Mouse (Mus musculus) lung, postnatal 4 days (tissue): ENCODE results near the gene Slitrk1.

Experiments used
- DNase-seq, 2 experiments: peaks; one replicate each; pipeline ENCODE4 v3.0.0; 2021

Gene Slitrk1

DNA sequence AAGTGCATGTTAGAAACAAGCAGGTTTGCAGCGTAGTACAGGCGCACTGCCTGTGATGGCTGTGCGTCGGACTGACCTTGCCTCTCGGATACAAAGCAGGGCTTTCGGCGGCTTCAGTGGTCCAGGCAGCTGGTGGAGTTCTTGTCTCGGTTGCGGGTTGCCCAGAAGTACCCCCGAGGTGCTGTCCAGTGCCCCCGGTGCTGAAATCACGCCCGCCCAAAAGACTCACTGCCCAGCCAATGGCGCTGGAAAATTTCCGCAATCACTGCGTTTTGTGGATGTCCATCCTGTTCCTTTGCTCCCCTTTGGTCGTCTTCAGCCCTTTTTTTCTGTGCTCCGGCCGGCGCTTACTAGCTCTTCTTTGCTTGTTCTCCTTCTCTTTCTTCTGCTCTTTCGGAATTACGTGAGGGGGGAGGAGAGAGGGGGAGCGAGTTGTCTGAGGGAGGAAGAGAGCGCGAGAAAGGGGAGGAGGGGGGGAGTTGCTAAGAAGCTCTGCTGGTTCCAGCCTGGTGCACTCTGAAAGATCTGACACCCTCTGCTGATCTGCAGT, at the start of gene Slitrk1:
TSS of gene Slitrk1 (minus strand) at position 445 of the 550 bp plus-strand sequence.
- peak; percentile 41 to 45 for DNase-seq

DNA sequence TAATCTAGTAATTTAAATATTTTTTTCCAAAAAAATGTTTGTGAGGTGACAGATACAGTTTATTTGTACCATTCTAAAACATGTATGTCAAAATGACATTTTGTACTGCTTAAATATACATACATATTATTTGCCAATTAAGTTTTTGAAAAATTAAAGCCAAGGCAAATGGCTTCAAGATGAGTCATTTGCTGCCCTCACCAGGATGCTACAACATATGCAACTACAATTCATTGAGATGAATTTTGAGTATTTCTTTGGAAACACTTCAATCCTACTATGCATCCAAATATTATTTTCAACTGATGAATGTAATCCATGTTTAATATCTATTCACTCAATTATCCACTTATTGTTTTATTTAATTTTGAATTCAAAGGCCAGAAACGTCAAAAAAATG, 21.8 kb upstream of the Slitrk1 start:
- DNase-seq = no peak

DNA sequence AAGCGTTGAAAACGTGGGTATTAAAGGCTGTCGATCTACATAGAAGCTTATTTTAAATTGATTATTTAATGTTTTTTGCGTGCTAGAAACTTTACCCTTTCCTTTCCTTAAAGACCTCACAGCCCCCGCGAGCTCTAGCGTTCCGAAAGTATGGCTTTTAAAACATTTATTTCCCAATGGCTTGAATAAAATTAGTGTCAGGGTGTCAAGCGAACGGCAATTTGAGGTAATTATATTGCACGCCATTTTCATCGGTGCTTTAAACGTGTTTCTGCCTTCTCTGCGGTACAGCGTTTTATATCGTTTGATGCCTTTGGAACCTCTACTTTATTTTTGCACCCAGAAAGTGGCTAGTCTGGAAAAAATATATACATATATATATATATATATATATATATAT, 378 bp upstream of the Slitrk1 start:
- DNase-seq = no peak

DNA sequence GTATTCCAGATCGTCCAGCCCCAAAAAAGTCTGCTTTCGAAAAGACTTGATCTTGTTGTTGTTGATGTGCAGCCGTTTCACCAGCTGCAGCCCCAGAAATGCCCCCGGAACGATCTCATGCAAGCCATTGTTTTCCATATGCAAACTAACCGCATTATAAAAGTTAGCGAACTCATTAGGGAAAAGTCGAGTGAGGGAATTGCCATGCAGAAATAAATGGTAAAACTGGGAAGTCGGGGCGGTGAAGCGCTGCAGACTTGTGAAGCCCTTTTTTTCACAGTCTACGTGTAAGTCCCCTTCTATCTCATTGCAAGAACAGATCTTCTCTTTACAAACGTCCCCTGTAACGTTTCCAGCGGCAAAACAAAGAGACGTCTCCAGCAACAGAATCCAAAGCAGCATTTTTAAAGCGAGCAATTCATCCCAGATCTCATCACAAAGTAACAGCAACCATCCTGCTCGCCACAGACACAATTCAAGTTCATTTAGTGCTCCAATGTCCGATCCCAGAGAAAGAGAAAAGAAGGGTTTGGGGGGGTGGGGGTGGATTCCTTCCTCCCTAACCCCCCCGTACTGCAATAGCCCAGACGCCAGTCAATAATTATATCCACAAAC, 975 bp downstream of the Slitrk1 start:
- DNase-seq = no peak

DNA sequence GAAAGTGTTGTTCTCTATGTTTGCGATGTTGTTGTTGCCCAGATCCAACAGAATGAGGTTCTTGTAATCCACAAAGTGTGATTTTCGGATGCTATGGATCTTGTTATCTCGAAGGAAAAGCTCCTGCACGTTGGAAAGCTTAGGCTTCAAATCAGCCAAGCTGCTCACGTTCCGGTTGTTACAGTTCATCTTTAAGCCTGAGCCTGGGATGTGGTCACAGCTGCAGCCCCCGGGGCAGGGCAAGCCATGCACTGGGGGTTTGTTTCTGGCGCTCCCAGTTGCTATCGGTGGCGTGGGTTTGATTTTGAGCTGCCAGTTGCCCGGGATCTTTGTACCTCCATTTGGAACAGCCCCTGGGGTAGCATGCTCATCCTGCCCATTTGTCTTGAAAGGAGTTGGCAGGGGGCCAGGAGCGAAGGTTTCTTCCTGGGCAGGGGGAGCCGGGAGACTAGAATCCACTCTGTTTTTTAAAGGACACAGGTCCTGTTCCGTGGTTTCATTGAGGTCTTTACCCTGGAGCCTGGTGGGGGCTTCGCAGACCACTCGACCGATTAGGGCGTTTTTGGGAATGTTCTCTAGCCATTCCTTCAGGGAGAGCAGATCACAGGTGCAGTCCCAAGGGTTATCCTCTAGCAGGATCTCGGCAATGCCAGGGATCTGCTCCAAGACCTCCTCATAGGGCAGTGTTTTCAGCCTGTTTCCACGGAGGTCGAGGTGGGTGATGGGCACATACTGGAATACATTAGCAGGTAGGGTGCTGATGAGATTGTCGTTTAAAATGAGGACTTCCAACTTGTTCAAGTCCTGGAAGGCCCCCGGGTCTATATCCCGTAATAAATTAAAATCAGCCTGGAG, 1.7 kb downstream of the Slitrk1 start:
- DNase-seq = no peak

DNA sequence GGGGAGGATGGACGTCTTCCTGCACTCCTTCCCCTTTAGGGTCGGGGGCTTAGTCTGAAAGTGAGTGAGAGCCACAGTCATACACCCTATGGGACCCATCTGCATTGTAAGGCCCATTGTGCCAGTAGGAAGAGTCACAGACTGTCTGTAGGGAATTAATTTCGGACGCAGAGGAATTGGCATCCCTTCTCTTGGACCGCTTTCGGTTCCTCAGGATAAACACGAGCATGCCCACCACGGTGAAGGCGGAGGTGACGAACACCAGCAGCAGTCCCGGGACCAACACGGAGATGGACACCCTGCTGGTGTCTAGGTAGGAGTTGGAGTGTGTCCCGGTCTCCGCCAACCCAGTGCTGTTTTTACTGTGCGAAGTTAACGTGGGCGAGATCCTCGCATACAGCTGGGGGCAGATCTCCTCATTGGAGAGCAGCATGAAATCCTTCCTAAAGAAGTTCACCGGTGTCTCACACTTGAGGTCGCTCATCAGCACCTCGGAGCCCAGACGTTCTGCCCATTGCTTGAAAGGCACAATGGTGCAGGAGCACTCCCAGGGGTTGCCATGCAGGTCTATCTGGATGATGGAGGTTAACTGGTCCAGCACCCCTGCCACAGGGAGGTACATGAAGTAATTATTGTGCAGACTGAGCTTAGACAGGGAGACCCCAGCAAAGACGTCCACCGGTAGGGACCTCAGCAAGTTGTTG, 2.7 kb downstream of the Slitrk1 start:
- no peak for DNase-seq

DNA sequence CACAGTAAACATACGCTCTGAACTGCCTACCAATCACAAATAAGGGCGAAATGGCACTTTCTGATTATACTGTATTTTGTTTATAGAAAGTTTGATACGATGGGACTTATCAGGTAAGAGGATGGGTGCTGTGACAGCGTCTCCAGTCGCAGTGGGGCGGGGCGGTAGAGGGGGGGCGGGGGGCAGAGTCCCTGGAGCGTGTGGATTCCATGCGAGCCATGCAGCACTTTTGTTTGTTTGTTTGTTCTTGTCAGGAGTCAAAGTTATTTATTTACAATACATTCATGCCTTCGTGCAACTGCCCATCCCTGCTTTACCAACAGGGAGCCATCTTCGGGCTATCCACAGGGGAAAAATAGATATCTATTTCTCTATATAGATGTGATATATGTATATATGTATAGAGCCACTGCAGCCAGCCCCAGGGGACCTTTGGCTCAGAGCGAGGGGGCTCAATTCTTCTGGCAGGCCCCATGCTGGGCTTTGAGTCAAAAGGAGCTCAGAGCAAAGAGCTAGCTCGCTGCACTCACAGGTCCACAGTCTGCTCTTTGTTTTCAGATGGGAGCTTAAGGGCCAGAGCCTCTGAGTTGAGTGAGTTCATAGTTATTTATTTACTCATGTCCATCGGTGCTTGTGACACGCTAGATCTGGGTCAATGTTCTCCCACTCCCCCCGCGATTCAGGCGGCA, 3.4 kb downstream of the Slitrk1 start:
- DNase-seq = no peak

DNA sequence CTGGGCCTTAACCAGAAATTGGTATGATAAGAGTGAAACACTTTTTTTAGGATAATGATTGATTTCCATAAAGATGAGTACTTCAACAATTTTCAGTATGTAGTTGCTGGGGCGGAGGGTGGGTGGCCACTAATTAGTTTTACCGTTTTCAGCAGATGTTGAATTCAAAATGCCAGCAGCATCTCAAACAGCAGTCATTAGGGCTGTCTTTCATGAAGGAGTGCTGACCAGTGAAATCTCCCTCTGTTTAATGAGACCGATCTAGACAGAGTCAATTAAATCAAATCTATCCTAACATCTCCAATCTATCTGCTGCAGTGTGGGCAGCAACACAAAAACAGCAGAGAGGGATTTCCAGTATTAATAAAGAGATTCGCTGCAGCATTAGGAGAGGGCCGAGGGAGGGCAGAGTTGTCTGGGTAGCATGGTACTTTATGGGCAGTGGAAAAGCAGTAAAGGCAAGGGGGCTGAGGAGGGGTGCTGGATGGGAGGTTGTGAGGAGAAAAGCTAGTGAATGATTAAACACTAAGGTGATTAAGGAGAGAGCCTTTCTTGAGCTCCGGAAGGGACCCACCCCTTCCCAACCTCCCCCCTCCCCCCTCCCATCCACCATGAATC, 4.5 kb downstream of the Slitrk1 start:
- no peak for DNase-seq

DNA sequence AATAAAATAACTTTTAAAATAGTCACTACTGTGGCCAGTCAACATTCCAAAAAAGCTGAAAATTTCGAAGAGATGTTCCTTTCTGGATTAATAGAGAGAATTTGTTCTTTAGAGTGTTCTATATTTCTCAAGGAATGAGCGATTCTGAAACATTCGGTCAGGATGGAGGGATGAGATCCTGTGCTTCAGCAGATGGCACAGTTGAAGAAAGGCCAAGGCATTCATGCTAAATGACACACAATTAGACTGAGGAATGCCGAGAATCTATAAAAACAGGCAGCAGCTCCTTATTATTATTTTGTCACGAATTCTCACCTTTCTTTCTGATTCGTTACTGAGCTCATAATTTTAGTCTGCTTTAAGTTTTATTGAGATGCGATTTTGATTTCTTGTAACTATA, 15.4 kb downstream of the Slitrk1 start:
- DNase-seq = no peak

DNA sequence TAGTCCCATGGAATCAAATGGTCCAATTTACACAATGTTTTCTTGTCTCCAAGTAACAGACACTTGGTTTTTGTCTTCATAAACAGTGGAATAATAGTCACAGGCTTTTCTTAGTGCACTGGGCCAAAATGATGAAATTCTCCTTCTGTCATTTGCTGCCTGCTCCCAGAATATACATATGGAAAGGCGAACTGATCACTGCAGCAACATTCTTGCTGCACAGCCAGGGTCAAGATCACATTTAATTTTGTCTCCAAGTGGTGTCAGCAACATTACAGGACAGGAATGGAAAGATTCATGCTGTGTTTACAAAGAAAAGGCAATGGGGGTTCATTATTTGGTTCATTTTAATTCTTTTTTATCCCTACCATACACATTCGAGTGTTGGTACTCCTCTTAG, 18.5 kb downstream of the Slitrk1 start:
- no peak for DNase-seq

DNA sequence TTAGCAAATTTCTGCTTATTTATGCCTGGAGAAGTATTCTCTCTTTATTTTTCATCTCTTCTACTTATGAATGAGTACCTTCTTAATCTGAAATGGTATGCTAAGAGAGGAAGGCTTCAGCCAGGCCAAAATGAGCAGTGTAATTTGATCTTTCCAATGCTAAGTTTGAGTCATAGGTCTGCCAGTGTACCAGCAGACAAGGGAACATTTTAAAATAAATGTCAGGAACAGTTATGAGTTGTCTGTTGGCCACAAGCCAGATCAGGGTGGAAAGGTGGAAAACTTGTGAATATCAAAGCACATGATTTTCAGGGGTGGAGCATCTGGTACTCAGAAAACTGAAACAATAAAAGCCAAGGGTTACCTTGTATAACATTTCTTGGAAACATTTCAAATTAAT, 46.1 kb downstream of the Slitrk1 start:
- no peak for DNase-seq

DNA sequence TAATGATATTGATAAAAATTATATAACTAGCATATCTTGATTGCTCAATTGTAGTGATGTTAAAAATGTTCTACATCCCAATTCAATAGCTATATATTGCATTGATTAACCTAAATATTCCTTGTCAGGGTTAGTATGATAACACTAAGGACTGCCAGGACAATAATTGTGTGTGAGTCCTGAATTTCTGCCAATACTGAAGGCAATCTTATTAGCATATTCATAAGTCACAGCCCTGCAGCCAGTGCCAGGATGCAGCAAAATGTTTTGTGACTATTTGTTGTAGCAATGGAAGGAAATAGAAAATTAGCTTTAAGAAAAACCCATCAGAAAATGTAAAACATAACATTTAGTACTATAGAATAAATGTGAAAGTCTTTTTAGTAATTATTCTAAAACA, 49.3 kb downstream of the Slitrk1 start:
- DNase-seq = no peak

DNA sequence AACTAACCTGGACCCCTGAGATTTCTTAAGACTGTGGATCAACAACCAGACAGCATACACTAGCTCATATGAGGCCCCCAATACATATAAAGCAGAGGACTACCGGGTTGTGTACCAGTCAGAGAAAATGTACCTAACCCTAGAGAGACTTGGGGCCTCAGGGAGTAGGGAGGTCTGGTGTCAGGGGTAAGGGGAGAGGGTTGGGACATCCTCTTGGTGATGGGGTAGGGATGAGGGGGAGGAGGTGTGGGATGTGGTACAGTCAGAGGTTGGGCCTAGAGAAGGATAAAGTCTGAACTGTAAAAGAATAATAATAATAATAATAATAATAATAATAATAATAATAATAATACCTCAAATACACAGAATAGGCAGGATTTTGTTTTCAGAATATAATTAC, 54.6 kb downstream of the Slitrk1 start:
- no peak for DNase-seq
